Mouse (Mus musculus): ENCODE measurements around the gene Dab2ip. TPM values are rescaled to one million over a fixed set of nuclear protein-coding genes. Genes with fewer than 3 reads are reported as not detected.

The Dab2ip gene
- total and polyA plus RNA-seq, 3 experiments: 4.0 to 9.9 TPM; not detected in 1

Other genes starting within 250 kb of the Dab2ip start
- 27.2 and 49.4 TPM in 2 replicates for gene Stom, start 221.3 kb upstream of the Dab2ip start, total RNA-seq (2012; rRNA removed)
- 10 to 100 TPM in 1 of 2 experiments, not detected in 1; 28.0 TPM for gene Stom, start 221.3 kb upstream of the Dab2ip start, polyA plus RNA-seq (2012; ENCODE audit: insufficient read depth in 1 of 2, insufficient read length in 2 of 2, low read depth in 1 of 2, low replicate concordance in 2 of 2, missing spikeins in 1 of 2)
- not detected in 2 replicates for gene 4930568D16Rik, start 190.5 kb upstream of the Dab2ip start, total RNA-seq (2012; rRNA removed)
- not detected for gene 4930568D16Rik, start 190.5 kb upstream of the Dab2ip start, polyA plus RNA-seq (2012; ENCODE audit: insufficient read depth in 1 of 2, insufficient read length in 2 of 2, low read depth in 1 of 2, low replicate concordance in 2 of 2, missing spikeins in 1 of 2)
- not detected in 2 replicates for gene 4930402F06Rik, start 161.1 kb upstream of the Dab2ip start, total RNA-seq (2012; rRNA removed)
- not detected for gene 4930402F06Rik, start 161.1 kb upstream of the Dab2ip start, polyA plus RNA-seq (2012; ENCODE audit: insufficient read depth in 1 of 2, insufficient read length in 2 of 2, low read depth in 1 of 2, low replicate concordance in 2 of 2, missing spikeins in 1 of 2)
- gene Ggta1, start 95.0 kb upstream of the Dab2ip start, total RNA-seq (2012; rRNA removed): 23.6 and 30.7 TPM in 2 replicates
- 10 to 100 TPM in 1 of 2 experiments, not detected in 1; 29.2 TPM for gene Ggta1, start 95.0 kb upstream of the Dab2ip start, polyA plus RNA-seq (2012; ENCODE audit: insufficient read depth in 1 of 2, insufficient read length in 2 of 2, low read depth in 1 of 2, low replicate concordance in 2 of 2, missing spikeins in 1 of 2)